Mouse (Mus musculus): ENCODE results near the gene Olfr1360. TPM values are rescaled to one million over a fixed set of nuclear protein-coding genes. Genes with fewer than 3 reads are reported as not detected.
"Not testable (repeated sequence)": the region's sequence is repeated elsewhere in the genome, so short reads cannot be mapped to it uniquely, and the experiment has no call there.

The Olfr1360 gene
- total RNA-seq (2021): not detected

- DNase-seq (ENCODE audit: extremely low spot score in 1 of 2, low spot score in 2 of 2): no peak
- intact Hi-C loops (cut with DNase I): no loop called here
Measured at GRCm38 (mm10) chr13:21677305-21677704, at the start of gene Olfr1360. Gene Olfr1360 (minus strand): TSS chr13:21677405.

- intact Hi-C loops (cut with DNase I): no loop called here
- DNase-seq (ENCODE audit: extremely low spot score in 1 of 2, low spot score in 2 of 2): no peak
Measured at GRCm38 (mm10) chr13:21722993-21723836, 46.0 kb upstream of the Olfr1360 start.

GRCm38 (mm10) chr13:21722373-21722925 lies 45.2 kb upstream of the Olfr1360 start:
- intact Hi-C loops (cut with DNase I): no loop called here

GRCm38 (mm10) chr13:21721757-21722372 lies 44.7 kb upstream of the Olfr1360 start, which contains the start of gene Hist1h2bm:
Gene Hist1h2bm (plus strand): TSS chr13:21722044.
- peak; percentile 47 to 84 for DNase-seq (ENCODE audit: extremely low spot score in 1 of 2, low spot score in 2 of 2)
- intact Hi-C loops (cut with DNase I): not testable (repeated sequence)

More at GRCm38 (mm10) chr13:21722373-21722925, 45.2 kb upstream of the Olfr1360 start:
- no peak for DNase-seq (ENCODE audit: extremely low spot score in 1 of 2, low spot score in 2 of 2)

- intact Hi-C loops (cut with DNase I); DNase-seq (ENCODE audit: extremely low spot score in 1 of 2, low spot score in 2 of 2): not testable (repeated sequence)
Measured at GRCm38 (mm10) chr13:21721107-21721756, 44.0 kb upstream of the Olfr1360 start.

- intact Hi-C loops (cut with DNase I): loop anchor here (10.0 kb wide), 2 partner anchors 306 to 1716 kb away; no protein-coding TSS in a partner anchor
- no peak for DNase-seq (ENCODE audit: extremely low spot score in 1 of 2, low spot score in 2 of 2)
Measured at GRCm38 (mm10) chr13:21718381-21719080, 41.3 kb upstream of the Olfr1360 start.

GRCm38 (mm10) chr13:21717397-21718357 lies 40.5 kb upstream of the Olfr1360 start, which contains the start of gene Hist1h3h:
Gene Hist1h3h (plus strand): TSS chr13:21717659.
- intact Hi-C loops (cut with DNase I): loop anchor here (10.0 kb wide), 2 partner anchors 307 to 1717 kb away; no protein-coding TSS in a partner anchor
- peak; percentile 73 to 92 for DNase-seq (ENCODE audit: extremely low spot score in 1 of 2, low spot score in 2 of 2)

GRCm38 (mm10) chr13:21716540-21717391 lies 39.6 kb upstream of the Olfr1360 start:
- intact Hi-C loops (cut with DNase I): loop anchor here (10.0 kb wide), 2 partner anchors 308 to 1718 kb away; no protein-coding TSS in a partner anchor
- DNase-seq (ENCODE audit: extremely low spot score in 1 of 2, low spot score in 2 of 2): not testable (repeated sequence)

GRCm38 (mm10) chr13:21715864-21716539 lies 38.8 kb upstream of the Olfr1360 start, which contains the start of the genes Hist1h2bl and Hist1h2ai:
Gene Hist1h2bl (minus strand): TSS chr13:21716143.
Gene Hist1h2ai (plus strand): TSS chr13:21716422.
- peak; percentile 78 to 96 for DNase-seq (ENCODE audit: extremely low spot score in 1 of 2, low spot score in 2 of 2)
- intact Hi-C loops (cut with DNase I): loop anchor here (2.0 to 10.0 kb wide), 3 partner anchors 19 to 1719 kb away; partner anchors contain the start of gene Hist1h4j

GRCm38 (mm10) chr13:21715131-21715863 lies 38.1 kb upstream of the Olfr1360 start:
- no peak for DNase-seq (ENCODE audit: extremely low spot score in 1 of 2, low spot score in 2 of 2)
- intact Hi-C loops (cut with DNase I): loop anchor here (2.0 to 10.0 kb wide), 3 partner anchors 20 to 1720 kb away; partner anchors contain the start of gene Hist1h4j

- DNase-seq (ENCODE audit: extremely low spot score in 1 of 2, low spot score in 2 of 2): peak; percentile 44 to 78
- intact Hi-C loops (cut with DNase I): loop anchor here (2.0 to 10.0 kb wide), 3 partner anchors 20 to 1720 kb away; partner anchors contain the start of gene Hist1h4j
Measured at GRCm38 (mm10) chr13:21714725-21715124, 37.5 kb upstream of the Olfr1360 start.

GRCm38 (mm10) chr13:21711698-21712097 lies 34.5 kb upstream of the Olfr1360 start:
- intact Hi-C loops (cut with DNase I): loop anchor here (10.0 kb wide), 2 partner anchors 313 to 1723 kb away; no protein-coding TSS in a partner anchor
- DNase-seq (ENCODE audit: extremely low spot score in 1 of 2, low spot score in 2 of 2): no peak

GRCm38 (mm10) chr13:21710821-21711525 lies 33.8 kb upstream of the Olfr1360 start:
- DNase-seq (ENCODE audit: extremely low spot score in 1 of 2, low spot score in 2 of 2): peak; percentile 76 to 77
- intact Hi-C loops (cut with DNase I): loop anchor here (10.0 kb wide), 2 partner anchors 314 to 1724 kb away; no protein-coding TSS in a partner anchor

Measured in left cerebral cortex, postnatal 10 days (tissue).